In the genomic region with DNA sequence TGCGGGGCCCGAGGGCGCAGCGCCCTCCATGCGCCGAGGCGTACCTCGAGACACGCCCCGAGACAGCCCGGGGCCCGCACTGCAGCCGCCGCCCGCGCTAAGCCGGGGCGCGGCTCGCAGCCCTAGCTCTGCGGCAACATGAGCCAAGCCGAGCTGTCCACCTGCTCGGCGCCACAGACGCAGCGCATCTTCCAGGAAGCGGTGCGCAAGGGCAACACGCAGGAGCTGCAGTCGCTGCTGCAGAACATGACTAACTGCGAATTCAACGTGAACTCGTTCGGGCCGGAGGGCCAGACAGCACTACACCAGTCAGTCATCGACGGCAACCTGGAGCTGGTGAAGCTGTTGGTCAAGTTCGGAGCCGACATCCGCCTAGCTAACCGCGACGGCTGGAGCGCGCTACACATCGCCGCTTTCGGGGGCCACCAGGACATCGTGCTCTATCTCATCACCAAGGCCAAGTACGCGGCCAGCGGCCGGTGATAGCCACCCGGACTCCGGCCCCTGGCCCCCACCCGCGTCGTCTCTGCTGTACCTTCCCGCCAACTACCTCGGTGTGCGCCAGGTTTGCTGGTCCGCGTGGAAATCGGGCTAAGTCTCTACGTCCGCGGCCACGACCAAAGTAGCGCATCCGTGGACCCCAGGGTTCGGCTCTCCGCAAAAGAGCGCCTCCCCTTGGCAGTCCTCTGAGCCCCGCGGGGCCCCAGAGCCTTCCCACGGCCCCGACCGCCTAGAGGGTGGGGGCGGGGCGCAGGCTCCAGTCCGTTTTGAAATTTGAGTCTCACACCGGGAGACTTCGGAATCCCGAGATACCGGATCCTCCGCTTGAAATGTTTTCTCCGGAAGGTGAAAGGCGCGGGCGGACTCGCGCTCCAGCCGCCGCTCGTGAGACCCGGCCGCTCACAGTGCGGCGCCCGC, we compare ENCODE assay signal across 9 mouse cellular contexts. TPM values are rescaled to one million over a fixed set of nuclear protein-coding genes. Genes with fewer than 3 reads are reported as not detected.
DNase-seq lines count a peak whose midpoint lies in the region; ATAC-seq lines count a peak whose summit lies in the region.
"Had no signal": no experiment of that assay in that cellular context is flagged by ENCODE, and none has a peak within 500 bp of the region (broad histone marks: within the 10 kb centered on the region; RNA-seq: fewer than 3 reads in every experiment).

No protein-coding gene starts in this region.

- peak overlapping the region; percentile 72 for H3K4me3 ChIP-seq in heart, embryonic 12.5 days
- peak overlapping the region; percentile 90 for H3K4me3 ChIP-seq in midbrain, embryonic 10.5 days

- H3K9ac ChIP-seq in heart, embryonic 12.5 days, result peak overlapping the region; percentile 81

- peak overlapping the region; percentile 77 for H3K27ac ChIP-seq in heart, embryonic 12.5 days (ENCODE audit: poor library complexity, severe bottlenecking)
- peak overlapping the region; percentile 96 for H3K27ac ChIP-seq in midbrain, embryonic 10.5 days (replicated peaks)

- peaks cover 49% of the 10 kb centered on the region for H3K27me3 ChIP-seq in heart, embryonic 12.5 days (replicated peaks)
- H3K27me3 ChIP-seq in midbrain, embryonic 10.5 days (ENCODE audit: low read depth, poor library complexity, severe bottlenecking), result peaks cover 36% of the 10 kb centered on the region
- H3K27me3 ChIP-seq in splenic B cell, adult 2 months (ENCODE audit: control insufficient read depth, insufficient read depth, low read length, poor library complexity, severe bottlenecking), result no peaks in the 10 kb centered on the region

- H3K4me1 ChIP-seq in heart, embryonic 12.5 days (replicated peaks), result peaks cover 49% of the 10 kb centered on the region
- peaks cover 89% of the 10 kb centered on the region for H3K4me1 ChIP-seq in midbrain, embryonic 10.5 days

- ATAC-seq in heart, embryonic 12.5 days (ENCODE audit: insufficient number of reproducible peaks, low FRiP score), result peak; percentile 47

- H3K36me3 ChIP-seq in heart, embryonic 12.5 days, result no peaks in the 10 kb centered on the region
- H3K36me3 ChIP-seq in midbrain, embryonic 10.5 days, result peaks cover 20% of the 10 kb centered on the region
- H3K36me3 ChIP-seq in splenic B cell, adult 2 months (ENCODE audit: control insufficient read depth, insufficient read depth, low read length, poor library complexity, severe bottlenecking), result no peaks in the 10 kb centered on the region; the same call in 1 of the 2 replicates

- intact Hi-C loops in left cerebral cortex, postnatal 4 days (cut with DNase I), result no loop called here

- no peaks in the 10 kb centered on the region for H3K9me3 ChIP-seq in heart, embryonic 12.5 days (replicated peaks)
- H3K9me3 ChIP-seq in midbrain, embryonic 10.5 days (replicated peaks), result no peaks in the 10 kb centered on the region

- under 1% methylated on average over 100 of the region's 100 CpGs for WGBS in heart, embryonic 12.5 days
- WGBS in midbrain, embryonic 10.5 days, result under 1% methylated on average over 100 of the region's 100 CpGs

- peak overlapping the region; percentile 98 for H3K4me2 ChIP-seq in heart, embryonic 12.5 days

- DNase-seq in right cerebral cortex, postnatal 14 days, result peak; percentile 43
- no peak for DNase-seq in right cerebral cortex, postnatal 25 days
- DNase-seq in cerebellum, postnatal 14 days, result peak; percentile 56 to 60
- peak; percentile 47 for DNase-seq in left cerebral cortex, postnatal 4 days
- peak; percentile 81 for DNase-seq in midbrain, embryonic 10.5 days (ENCODE audit: low spot score)
- peak; percentile 62 for DNase-seq in splenic B cell, adult 2 months (ENCODE audit: low read depth, low spot score)
- no peak for DNase-seq in urinary bladder, postnatal 25 days (ENCODE audit: low spot score)

RNA-seq across cellular contexts. Expression of a gene that starts 0.7 kb away (rescaled TPM):
- polyA plus RNA-seq in heart, embryonic 12.5 days (2016; fragmentation: Nextera tagmentation; extraction: Ambion mirVana), result 10.8 and 12.8 TPM in 2 replicates
- 10 to 100 TPM; 32.5 to 35.0 TPM for total RNA-seq in left cerebral cortex, postnatal 4 days (2021)
- 65.8 and 74.1 TPM in 2 replicates for polyA plus RNA-seq in midbrain, embryonic 10.5 days (2016; fragmentation: Nextera tagmentation; extraction: Ambion mirVana)

RNA-seq across cellular contexts. Expression of a gene that starts 15.5 kb away (rescaled TPM):
- 6.6 and 7.0 TPM in 2 replicates for polyA plus RNA-seq in heart, embryonic 12.5 days (2016; fragmentation: Nextera tagmentation; extraction: Ambion mirVana)
- 1 to 10 TPM; 1.4 to 1.8 TPM for total RNA-seq in left cerebral cortex, postnatal 4 days (2021)
- polyA plus RNA-seq in midbrain, embryonic 10.5 days (2016; fragmentation: Nextera tagmentation; extraction: Ambion mirVana), result 1.3 and 1.9 TPM in 2 replicates

RNA-seq across cellular contexts. Expression of a gene that starts 30.1 kb away (rescaled TPM):
- polyA plus RNA-seq in heart, embryonic 12.5 days (2016; fragmentation: Nextera tagmentation; extraction: Ambion mirVana), result 73.3 and 74.4 TPM in 2 replicates
- total RNA-seq in left cerebral cortex, postnatal 4 days (2021), result 10 to 100 TPM; 62.6 to 65.1 TPM
- polyA plus RNA-seq in midbrain, embryonic 10.5 days (2016; fragmentation: Nextera tagmentation; extraction: Ambion mirVana), result 131 and 140 TPM in 2 replicates

RNA-seq across cellular contexts. Expression of a gene that starts 33.2 kb away (rescaled TPM):
- not detected in 2 replicates for polyA plus RNA-seq in heart, embryonic 12.5 days (2016; fragmentation: Nextera tagmentation; extraction: Ambion mirVana)
- not detected for total RNA-seq in left cerebral cortex, postnatal 4 days (2021)
- polyA plus RNA-seq in midbrain, embryonic 10.5 days (2016; fragmentation: Nextera tagmentation; extraction: Ambion mirVana), result not detected in 2 replicates
- total RNA-seq: hematopoietic stem cell, adult 5-6 weeks had no signal

RNA-seq across cellular contexts. Expression of a gene that starts 37.3 kb away (rescaled TPM):
- polyA plus RNA-seq in heart, embryonic 12.5 days (2016; fragmentation: Nextera tagmentation; extraction: Ambion mirVana), result not detected in 2 replicates
- total RNA-seq in left cerebral cortex, postnatal 4 days (2021), result not detected
- polyA plus RNA-seq in midbrain, embryonic 10.5 days (2016; fragmentation: Nextera tagmentation; extraction: Ambion mirVana), result 0.62 TPM in 1 of 2 replicates, not detected in the other
- total RNA-seq: hematopoietic stem cell, adult 5-6 weeks had no signal

Comparison
In these comparisons a context has a peak if more than half of its experiments do, and no peak if none do; other contexts are left out.
1. DNase-seq: peak in right cerebral cortex, postnatal 14 days (single experiment), cerebellum, postnatal 14 days (2 of 2), left cerebral cortex, postnatal 4 days (single experiment), midbrain, embryonic 10.5 days (single experiment) and splenic B cell, adult 2 months (single experiment); none in right cerebral cortex, postnatal 25 days (single experiment) and urinary bladder, postnatal 25 days (single experiment).